Mouse (Mus musculus) heart, embryonic 11.5 days (tissue): ENCODE data around the gene Ogn. TPM values are rescaled to one million over a fixed set of nuclear protein-coding genes. Genes with fewer than 3 reads are reported as not detected.

ENCODE experiments used
- ATAC-seq: fragments of 200-750 bp; cut with Nextera tagmentation; replicated peaks from 2 replicates; pipeline ENCODE4 v1.8.0; 2017; ENCODE audit warnings: moderate library complexity; ENCODE audit not compliant: insufficient number of reproducible peaks, low FRiP score, low TSS enrichment
- H3K27ac ChIP-seq: fragments of 300-500 bp; sonication (generic); 2 replicates; pipeline ENCODE4 v1.5.1; 2014; ENCODE audit warnings: mild to moderate bottlenecking, low read depth, low read length
- H3K27me3 ChIP-seq: fragments of 300-500 bp; sonication (generic); 2 replicates; pipeline ENCODE4 v1.6.1; 2014; ENCODE audit warnings: mild to moderate bottlenecking, low read length, mixed read lengths; ENCODE audit not compliant: control insufficient read depth, insufficient read depth
- H3K36me3 ChIP-seq: fragments of 300-500 bp; sonication (generic); 2 replicates; pipeline ENCODE4 v1.6.1; 2014; ENCODE audit warnings: mild to moderate bottlenecking, low read length, moderate library complexity, mixed read lengths; ENCODE audit not compliant: control insufficient read depth, insufficient read depth
- H3K4me1 ChIP-seq: fragments of 300-500 bp; sonication (generic); 2 replicates; pipeline ENCODE4 v1.6.1; 2014; ENCODE audit warnings: low read length; ENCODE audit not compliant: control insufficient read depth, insufficient read depth
- H3K4me2 ChIP-seq: fragments of 300-500 bp; sonication (generic); 2 replicates; pipeline ENCODE4 v1.6.1; 2014; ENCODE audit warnings: mild to moderate bottlenecking, moderate library complexity
- H3K4me3 ChIP-seq: fragments of 300-500 bp; sonication (generic); 2 replicates; pipeline ENCODE4 v1.5.1; 2014; ENCODE audit warnings: low read depth, low read length
- H3K9ac ChIP-seq: fragments of 300-500 bp; sonication (generic); 2 replicates; pipeline ENCODE4 v1.6.1; 2014; ENCODE audit warnings: mild to moderate bottlenecking, low read depth, low read length, moderate library complexity
- H3K9me3 ChIP-seq: fragments of 300-500 bp; sonication (generic); replicated peaks from 2 replicates; pipeline ENCODE4 v1.6.1; 2016; ENCODE audit warnings: low read length; ENCODE audit not compliant: control insufficient read depth
- WGBS: fragments of 180-500 bp; shearing (Covaris S2); extraction: QIAGEN DNeasy Blood & Tissue Kit; methylation state at CpG from one replicate; pipeline ENCODE4 v1.1.7; 2014; ENCODE audit not compliant: insufficient replicate concordance; 5-methylcytosine and 5-hydroxymethylcytosine counted together
- polyA plus RNA-seq: library from polyadenylated mRNA; unstranded; fragments of >200 nt; fragmentation: Nextera tagmentation; extraction: Ambion mirVana; gene quantifications from 2 replicates; pipeline ENCODE4 v1.2.1, GENCODE M21; 2014

The Ogn gene
- polyA plus RNA-seq, 1 experiment from 2014 or later: 5.7 TPM

- peak within 1 kb of the TSS; percentile 83 for H3K4me2 ChIP-seq
- H3K4me1 ChIP-seq: no peaks in the 10 kb centered on the region
- H3K4me3 ChIP-seq: peak within 1 kb of the TSS; percentile 87
- H3K36me3 ChIP-seq: peaks cover 4% of the 10 kb centered on the region; the same call in 1 of the 2 replicates
- under 1% methylated on average over 67 of the region's 68 CpGs for WGBS
- peak; percentile 96 for ATAC-seq
- H3K27me3 ChIP-seq: no peaks in the 10 kb centered on the region
- peak within 1 kb of the TSS; percentile 77 for H3K9ac ChIP-seq
- H3K9me3 ChIP-seq: no peaks in the 10 kb centered on the region
- H3K27ac ChIP-seq: peak within 1 kb of the TSS; percentile 81
These were observed 44.8 kb downstream of the Ogn start, which contains the start of the genes Cenpp and Nol8 for GRCm38 (mm10) chr13:49652481-49653179. TSS of gene Cenpp (minus strand) at chr13:49652785. TSS of gene Nol8 (plus strand) at chr13:49653078.

GRCm38 (mm10) chr13:49653180-49653541 lies 45.3 kb downstream of the Ogn start:
- ATAC-seq: peak; percentile 64
- Histone ChIP-seq H3K4me1 (no peaks in the 10 kb centered on the region), H3K4me3 (peak overlapping the region; percentile 87), H3K9me3 (no peaks in the 10 kb centered on the region), H3K4me2 (peak overlapping the region; percentile 75), H3K27ac (peak overlapping the region; percentile 81), H3K36me3 (peaks cover 4% of the 10 kb centered on the region; the same call in 1 of the 2 replicates), H3K27me3 (no peaks in the 10 kb centered on the region), H3K9ac (peak overlapping the region; percentile 76)
- under 1% methylated on average over 16 of the region's 16 CpGs for WGBS

Other genes starting within 250 kb of the Ogn start
- gene Ippk, start 186.8 kb upstream of the Ogn start, polyA plus RNA-seq: 11.1 and 11.6 TPM in 2 replicates
- 0.42 and 0.56 TPM in 2 replicates for gene Tes3-ps, start 114.7 kb upstream of the Ogn start, polyA plus RNA-seq
- gene Ecm2, start 103.2 kb upstream of the Ogn start, polyA plus RNA-seq: 1.4 and 1.8 TPM in 2 replicates
- gene Aspn, start 63.6 kb upstream of the Ogn start, polyA plus RNA-seq: 0.60 and 0.79 TPM in 2 replicates
- 0.46 TPM in 2 replicates for gene Omd, start 25.6 kb upstream of the Ogn start, polyA plus RNA-seq
- 29.1 and 29.5 TPM in 2 replicates for gene Cenpp, start 44.7 kb downstream of the Ogn start, polyA plus RNA-seq
- 12.6 and 17.1 TPM in 2 replicates for gene Nol8, start 45.0 kb downstream of the Ogn start, polyA plus RNA-seq
- 69.6 and 78.1 TPM in 2 replicates for gene Iars, start 74.1 kb downstream of the Ogn start, polyA plus RNA-seq
- gene Gm30302, start 191.0 kb downstream of the Ogn start, polyA plus RNA-seq: 0.19 and 0.35 TPM in 2 replicates